Mouse (Mus musculus) ES-E14 (cell line): Measurements from ENCODE around the gene Atoh8.

Source experiments
- CHD2 ChIP-seq: IDR thresholded peaks from 2 replicates; pipeline ENCODE4 v1.6.1; 2014; ENCODE audit warnings: mild to moderate bottlenecking, low read depth, low read length, inconsistent platforms
- HCFC1 ChIP-seq: IDR thresholded peaks from 2 replicates; pipeline ENCODE4 v1.6.1; 2012; ENCODE audit warnings: low read length, inconsistent platforms, borderline replicate concordance; ENCODE audit not compliant: insufficient read depth
- MAFK ChIP-seq: IDR thresholded peaks from 2 replicates; pipeline ENCODE4 v1.6.1; 2014; ENCODE audit warnings: mild to moderate bottlenecking, low read depth, low read length, inconsistent platforms; ENCODE audit not compliant: insufficient read depth
- ZC3H11A ChIP-seq: IDR thresholded peaks from 2 replicates; pipeline ENCODE4 v1.6.1; 2012; ENCODE audit warnings: low read depth, mild to moderate bottlenecking, inconsistent platforms, low read length, borderline replicate concordance
- ZNF384 ChIP-seq: IDR thresholded peaks from 2 replicates; pipeline ENCODE4 v1.6.1; 2012; ENCODE audit warnings: low read depth, low read length, inconsistent platforms

- TF ChIP-seq HCFC1 = no peak
- no peak for TF ChIP-seq ZC3H11A
- TF ChIP-seq CHD2 = no peak
- TF ChIP-seq MAFK = no peak
- TF ChIP-seq ZNF384 = no peak
Observed at GRCm38 (mm10) chr6:72176004-72176403, 59.4 kb downstream of the Atoh8 start.
